Mouse (Mus musculus) frontal cortex, postnatal 14 days (tissue): ENCODE results near the gene Snapc4.
"Not testable (repeated sequence)": the region's sequence is repeated elsewhere in the genome, so short reads cannot be mapped to it uniquely, and the experiment has no call there.

ENCODE experiments used
- DNase-seq, 2 experiments: peaks; one replicate each; pipeline ENCODE4 v3.0.0; 2022; ENCODE audit warnings: low spot score in 2 of 2

Snapc4 gene

DNA sequence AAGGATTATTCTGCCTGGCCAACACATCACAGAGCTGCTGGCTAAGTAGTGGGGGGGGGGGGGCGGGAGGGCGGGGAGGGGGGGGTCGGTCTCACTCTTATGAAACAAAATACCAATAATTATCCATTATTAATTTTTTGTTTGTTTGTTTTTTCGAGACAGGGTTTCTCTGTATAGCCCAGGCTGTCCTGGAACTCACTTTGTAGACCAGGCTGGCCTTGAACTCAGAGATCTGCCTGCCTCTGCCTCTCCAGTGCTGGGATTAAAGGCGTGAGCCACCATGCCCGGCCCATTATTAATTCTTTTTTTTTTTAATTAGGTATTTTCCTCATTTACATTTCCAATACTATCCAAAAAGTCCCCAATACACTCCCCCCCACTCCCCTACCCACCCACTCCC is 418 bp upstream of the Snapc4 start:
- not testable (repeated sequence) for DNase-seq

DNA sequence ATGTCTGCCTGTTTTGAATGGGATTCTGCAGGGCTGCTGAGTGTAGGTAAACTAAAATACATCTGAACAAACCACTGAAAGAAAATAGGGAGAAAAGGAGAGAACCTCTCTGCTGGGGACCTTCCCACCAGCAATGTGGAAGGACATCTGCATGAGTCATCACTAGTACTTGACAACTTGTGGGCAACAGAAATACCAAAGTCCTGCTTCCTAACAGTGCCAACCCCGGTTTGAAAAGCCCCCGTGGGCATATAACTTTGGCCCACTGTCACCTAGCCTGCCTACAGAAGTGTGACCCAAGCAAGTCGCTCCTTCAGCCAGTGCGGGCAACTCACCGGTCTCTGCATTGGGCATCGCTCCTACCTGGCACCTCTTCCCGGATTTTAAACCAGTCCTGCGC is 8.1 kb downstream of the Snapc4 start:
- no peak for DNase-seq

DNA sequence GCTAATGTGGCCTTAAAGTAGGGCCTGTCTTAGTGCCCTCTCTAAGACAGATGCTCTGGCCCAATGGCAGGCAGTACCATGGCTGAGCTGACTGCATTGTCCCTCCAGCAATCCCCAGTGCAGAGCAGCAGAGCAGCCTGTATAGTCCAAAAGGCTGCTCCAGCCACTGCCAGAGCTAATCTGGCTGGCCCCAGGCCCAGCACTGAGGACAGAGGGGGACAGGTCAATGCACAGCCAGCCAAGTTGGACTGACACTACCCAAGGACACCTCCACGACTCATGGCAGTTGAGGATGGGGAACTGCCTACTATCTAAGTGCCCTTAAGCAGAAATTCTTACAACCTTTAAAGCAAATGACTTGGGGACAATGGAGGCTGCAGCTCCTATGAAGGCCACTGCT is 11.9 kb downstream of the Snapc4 start:
- no peak for DNase-seq

DNA sequence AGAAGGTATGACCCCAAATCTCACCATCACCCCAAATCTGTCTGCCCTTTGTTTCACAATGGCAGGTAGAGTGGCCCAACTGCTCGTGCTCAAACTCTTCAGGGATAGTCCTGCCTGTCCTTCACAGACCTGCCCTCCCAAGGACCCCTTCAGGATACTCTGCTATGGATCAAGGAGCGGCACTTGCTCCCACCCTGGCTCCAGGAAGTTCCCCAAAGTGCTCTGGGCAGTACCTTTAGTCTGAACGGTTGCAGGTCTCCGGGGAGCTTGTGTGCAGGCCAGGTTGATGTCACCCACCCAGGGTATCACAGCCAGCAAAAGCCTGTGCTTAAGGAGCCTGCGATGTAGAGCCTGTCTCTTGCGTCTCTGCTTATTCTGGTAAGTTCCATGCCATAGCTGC is 12.5 kb downstream of the Snapc4 start:
- no peak for DNase-seq

DNA sequence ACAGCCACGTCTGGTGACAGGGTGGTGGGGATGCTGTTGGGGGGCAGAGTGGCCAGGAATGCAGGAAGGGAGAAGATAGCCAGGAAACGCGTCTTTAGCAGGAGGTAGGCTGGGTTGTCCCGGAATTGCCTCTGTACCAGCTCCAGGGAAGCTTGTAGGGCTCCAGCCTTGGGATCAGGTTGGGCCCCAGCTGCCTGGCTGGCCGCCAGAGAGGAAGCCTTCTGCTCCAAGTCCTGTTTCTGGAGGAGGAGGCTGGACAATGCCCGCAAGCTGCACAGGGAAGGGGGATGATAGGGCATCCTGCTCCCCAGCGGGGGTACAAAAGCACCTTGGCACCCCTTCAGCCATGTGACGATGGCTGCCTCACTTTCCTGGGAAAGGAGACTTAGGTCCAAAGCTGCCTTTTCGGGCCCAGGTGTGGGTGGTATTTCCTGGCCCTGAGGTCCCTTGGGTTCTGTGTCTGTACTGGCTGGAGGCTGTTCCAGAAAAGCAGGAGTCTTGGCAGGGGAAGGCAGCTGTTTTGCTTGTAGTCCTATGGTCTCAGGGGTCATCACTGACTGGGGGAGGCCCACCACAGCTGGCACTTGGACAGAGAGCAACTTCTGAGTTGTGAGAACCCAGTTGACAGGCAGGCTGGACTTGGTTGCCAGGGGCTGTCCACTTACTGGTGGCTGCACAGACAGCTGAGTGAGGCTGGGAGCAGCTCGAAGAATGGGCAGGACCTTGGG is 15.6 kb downstream of the Snapc4 start:
- no peak for DNase-seq

DNA sequence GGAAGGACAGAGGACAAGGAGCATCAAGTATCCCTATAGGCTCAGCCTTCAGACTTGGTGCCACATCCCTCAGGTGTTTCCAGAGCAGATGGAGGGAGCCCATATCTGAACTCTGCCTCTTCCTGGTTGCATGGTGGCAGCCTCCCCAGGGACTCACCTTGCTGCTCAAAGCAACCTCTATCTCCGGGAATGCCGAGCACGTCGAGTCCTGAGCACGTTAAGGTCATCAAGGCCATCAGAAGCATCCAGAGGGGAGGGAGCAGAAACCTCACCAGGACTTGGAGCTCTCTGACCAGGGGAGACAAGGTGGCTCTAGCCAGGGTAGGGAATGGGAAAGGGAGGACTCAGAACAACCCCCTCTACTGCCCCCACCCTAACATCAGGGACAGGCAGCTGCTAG is 17.0 kb downstream of the Snapc4 start:
- DNase-seq, result no peak

DNA sequence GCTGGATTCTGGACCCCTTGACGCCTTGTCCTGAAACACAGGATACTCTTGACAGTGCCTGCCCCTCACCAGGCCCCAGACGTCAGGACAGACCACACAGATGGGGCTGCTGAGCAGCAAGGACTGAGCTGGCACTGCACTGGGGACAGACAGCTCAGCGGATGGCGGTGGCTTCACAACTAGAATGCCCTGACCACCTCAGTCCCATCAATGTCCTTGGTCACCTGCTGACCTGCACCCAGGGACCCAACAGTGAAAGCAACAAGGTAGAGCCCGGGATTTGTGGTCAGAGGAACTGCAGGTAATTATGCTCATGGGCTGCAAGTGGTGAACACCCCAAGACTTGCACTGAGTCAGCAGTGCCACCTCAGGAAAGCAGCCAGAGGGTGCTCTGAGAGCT is 17.5 kb downstream of the Snapc4 start:
- no peak for DNase-seq

DNA sequence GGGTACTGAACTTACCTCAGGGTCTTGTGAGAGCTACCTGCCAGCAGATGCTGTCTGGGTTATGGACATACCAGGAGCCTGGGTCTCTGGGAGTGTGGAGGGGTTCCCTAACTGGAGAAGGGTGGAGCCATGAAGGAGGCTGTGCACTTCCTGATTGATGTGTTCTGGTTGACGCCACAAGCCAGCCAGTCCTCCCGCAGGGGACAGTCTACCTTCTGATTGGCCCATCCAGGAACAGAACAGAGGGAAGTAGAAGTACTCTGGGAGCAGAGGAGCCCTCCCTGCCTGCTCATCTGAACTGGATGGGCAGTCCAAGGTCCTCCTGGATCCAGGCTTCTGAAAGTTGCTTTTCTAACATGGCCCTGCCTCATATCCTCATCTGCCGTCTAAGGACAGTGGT is 19.7 kb downstream of the Snapc4 start, which contains the start of gene Card9:
Gene Card9 (minus strand): TSS at position 147 of the 400 bp plus-strand sequence.
- DNase-seq, result no peak

DNA sequence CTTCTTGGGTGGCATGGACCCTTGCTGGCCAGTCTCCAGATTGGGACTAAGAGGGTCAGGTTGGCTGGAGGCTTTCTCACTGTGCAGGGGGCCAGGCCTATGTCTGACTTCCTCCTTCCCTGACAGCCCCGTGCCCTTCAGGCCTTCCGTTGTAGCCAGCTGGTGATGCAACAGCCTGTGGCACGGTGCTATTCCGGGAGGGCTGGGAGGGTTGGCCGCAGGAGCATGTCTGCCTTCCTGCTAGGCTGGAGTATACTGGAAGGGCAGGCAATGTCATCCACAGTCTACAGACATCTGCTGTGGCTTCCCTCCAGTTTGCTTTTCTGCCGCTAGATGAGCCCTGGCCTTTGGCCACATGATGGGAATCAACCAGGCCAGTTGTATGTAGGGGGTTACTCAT is 20.5 kb downstream of the Snapc4 start:
- DNase-seq, result no peak

DNA sequence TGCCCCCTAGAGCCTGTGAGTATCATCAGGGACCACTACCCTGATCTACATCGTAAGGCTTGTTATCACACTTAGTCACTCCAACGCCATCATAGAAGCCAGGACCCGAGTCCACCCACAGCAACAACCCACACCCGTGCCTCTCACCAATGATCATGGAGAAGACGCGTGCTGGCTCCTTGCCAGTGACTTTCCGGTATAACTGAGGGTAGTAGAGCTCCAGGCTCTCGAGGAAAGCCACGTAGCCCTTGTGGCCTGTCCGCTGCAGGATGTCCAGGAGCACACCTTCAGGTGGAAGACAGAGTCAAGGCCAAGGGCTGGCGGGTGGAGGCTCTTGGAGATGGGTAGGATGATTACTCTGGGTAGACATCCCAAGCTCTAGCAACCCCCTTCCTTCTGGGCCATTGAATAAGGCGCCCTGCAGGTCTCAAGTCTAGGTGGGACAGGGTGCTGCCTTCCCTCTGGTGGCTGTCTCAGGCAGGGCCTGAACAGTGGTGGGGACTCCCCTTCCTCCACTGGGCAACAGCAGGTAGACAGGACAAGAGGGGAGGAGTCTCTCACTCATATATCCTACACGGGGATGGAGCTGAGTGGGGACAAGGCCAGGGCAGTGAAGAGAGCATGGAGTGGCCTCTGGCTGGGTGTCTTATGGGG is 21.7 kb downstream of the Snapc4 start:
- DNase-seq, result no peak

DNA sequence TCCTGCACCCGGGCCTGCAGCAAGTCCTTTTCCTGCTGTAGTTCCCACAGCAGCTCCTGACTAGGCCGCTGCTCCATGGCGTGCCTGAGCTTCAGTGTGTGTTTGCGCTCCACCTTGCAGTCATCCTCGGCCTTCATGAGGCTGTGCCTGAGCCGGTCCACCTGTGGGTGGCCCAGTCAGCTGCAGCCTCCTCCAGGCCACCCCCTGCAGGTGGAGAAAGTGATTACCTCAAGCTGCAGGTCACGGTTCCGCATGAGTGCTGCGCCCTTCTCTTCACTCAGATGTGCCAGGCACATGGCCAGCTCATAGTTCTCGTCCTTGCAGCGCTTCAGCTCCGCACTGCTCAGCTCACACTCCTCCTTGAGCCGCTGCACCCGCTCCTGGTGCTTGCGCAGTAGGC is 23.0 kb downstream of the Snapc4 start:
- no peak for DNase-seq

DNA sequence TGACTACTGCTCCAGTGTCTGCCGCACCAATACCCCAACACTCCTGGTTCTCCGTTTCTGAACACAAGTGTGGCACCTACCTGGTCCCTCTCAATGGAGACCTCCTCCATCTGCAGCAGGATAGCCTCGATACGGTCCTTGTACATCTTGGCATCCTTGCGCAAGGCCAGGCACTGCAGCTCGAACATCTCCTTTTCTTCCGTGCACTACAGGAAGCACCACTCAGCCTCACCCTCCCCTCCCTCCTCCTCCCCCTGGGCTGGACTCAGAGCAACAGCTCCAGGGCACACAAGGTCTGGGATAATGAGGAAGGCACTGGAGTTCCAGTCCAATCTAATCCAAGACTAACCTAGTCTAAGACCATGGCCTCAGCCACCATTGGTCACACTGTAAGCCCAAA is 23.8 kb downstream of the Snapc4 start:
- DNase-seq, result no peak

DNA sequence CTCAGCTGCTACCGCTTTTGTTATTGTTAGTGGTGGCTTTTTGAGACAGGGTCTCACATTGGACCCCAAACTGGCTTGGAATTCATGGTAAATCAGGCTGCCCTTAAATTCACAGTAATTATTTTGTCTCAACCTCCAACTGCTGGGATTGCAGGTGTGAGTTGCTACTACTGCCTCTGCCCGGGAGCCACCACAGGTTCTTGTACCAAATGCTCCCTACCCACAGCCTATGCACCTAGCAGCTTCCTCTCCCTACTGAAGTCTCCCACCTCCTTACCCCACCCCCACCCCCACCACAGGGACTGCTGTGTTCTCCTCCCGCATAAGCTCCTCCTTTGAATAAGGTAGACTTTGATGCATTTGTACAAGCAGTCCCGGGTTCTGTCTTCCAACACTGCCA is 24.2 kb downstream of the Snapc4 start:
- no peak for DNase-seq

DNA sequence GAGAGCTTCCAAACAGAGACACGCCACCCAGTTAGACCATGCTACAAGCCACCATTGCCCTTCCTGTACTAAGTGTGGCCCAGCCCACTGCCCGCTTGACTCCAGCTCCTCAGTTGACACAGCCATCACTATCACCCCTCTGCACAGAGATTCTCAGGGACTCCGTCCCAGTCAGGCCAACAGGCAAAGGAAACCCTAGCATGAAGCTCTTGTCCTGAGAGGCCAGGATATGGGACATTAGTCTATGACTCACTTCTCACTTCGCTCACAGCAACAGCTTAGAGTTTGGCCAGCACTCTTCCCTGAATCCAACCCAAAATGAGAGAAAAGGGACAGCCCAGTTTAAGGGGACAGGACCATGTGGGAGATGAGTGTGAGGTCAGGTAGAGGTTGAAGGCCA is 26.1 kb downstream of the Snapc4 start:
- no peak for DNase-seq

DNA sequence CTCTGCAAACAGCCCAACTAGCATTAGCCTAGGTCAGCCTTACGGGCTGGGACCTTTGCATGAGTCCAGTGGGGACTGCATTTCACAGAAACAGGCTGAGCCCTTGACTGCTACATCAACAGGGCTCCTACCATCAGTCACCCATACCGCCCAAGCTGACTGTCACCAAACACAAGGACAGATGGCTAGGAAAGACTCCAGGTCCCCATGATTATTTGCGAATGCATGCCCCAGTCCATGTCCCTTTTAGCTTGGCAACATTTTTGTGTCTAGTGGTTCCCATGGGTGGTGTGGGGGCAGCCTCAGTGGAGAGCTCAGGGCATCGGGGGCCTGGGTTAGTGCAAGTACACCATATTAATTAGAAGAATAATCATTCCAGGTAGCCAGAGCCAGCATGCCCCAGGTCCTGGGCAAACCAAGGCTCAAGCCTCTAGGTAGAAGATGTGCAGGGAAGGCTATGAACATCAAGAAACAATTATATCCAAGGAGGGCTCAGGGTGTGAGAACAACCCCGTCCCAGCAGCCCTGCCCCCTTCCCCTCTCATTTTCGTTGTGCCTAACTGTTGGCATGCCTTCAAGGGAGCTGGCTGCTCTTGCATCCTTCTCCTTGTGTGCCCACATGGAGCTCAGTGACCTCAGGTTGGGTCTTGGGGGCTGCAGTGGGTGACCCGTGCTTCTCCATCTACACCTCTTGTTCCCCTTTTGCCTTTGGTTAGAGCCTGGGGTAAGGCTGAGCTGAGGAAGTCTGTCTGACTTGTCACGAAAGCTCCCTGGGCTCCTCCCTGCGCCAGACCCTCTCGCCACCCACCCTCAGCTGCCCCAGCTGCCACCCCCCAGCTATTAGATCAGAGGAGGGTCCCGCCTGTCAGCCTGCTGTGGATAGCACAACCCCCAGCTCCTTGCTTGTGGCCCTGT is 27.1 kb downstream of the Snapc4 start:
- DNase-seq, result no peak

DNA sequence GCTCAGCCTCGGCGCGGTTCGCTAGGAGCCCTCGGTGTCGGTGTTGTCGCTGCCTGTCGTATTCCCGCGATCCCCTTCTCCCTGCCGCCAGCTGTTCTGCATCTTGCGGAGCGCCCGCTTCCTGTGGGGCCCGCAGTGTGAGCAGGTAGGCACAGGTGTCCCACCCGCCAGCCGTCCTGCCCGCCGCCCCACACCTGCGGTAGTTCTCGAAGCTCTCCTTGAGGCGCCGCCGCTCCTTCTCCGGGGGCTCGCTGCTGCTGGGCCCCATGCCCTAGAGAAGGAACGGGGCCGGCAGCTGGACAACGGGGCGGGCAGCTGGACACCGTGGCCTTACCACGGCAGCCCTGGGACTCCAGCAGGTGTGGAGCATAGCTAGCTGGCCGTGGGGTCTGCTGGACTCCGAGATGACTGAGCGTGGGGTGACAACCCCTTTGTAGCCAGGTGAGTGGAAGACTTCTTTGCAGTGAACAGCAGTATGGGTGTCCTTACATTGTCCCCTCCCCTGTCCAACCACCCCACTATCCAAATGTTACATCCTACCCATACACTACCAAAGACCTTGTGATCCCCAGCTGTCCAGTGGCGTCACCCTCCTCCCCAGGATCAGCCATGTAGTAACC is 28.1 kb downstream of the Snapc4 start:
- DNase-seq, result no peak

DNA sequence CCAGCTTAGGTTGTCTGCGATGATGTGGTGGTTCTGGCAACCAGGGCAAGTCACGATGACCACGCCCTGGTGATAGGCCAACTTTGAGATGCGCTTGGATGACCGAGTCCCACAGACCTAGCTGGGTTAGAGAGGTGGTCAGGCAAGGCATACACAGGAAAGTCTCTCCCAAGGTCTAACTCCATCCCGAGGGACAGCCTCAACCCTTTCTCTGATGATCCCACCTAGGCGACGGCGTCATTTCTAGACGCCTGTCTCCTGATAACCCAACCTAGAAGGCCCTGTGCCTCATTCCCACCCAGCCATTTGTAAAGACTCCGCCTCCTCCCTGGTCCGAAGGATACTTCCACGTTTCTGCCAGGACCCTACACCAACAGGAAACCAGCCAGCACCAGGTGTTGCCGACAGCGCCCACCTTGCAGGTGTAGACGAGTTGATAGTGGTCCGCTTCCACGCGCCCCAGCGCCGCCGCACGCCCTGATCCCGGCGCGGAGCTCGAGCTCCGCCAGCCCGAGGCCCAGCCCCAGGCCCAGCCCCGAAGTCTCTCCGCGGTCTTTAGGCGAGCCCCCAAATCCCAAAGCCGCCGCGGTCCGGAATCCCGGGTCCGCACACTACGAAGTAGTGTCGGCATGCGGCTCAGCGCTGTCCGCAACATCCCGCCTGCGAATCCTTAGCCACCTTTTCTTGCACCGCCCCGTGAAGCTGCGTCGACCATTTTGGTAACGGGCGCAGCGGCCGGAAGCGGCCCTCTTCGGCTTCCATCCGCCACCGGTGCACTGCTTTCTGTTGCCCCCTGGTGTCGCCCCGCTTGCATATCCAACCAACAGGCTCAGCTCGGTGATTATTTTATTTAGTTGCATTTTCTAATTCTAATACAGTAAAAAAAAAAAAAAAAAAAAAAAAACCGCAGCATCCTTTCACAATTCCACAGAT is 28.8 kb downstream of the Snapc4 start, which contains the start of gene Dnlz:
Gene Dnlz (minus strand): TSS at position 753 of the 933 bp plus-strand sequence.
- peak; percentile 86 to 91 for DNase-seq

DNA sequence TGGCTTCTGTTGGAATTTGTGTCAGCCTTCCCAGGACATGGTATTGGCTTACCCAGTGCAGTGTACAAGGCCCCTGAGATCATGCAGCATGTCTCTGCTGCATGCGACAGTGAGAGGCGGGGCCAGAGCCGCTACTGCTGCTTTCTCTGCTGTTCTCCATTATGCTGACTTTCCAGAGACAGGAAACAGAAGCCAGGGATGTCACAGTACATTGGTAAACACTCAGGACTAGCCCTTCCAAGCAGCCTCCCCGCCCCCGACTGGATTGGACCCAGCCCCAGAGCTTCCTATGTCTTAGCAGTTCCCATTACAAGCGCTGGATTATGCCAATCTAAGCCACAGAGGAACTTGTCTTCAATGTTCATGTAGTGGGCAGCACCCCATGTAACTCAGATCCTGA is 32.2 kb downstream of the Snapc4 start:
- no peak for DNase-seq

DNA sequence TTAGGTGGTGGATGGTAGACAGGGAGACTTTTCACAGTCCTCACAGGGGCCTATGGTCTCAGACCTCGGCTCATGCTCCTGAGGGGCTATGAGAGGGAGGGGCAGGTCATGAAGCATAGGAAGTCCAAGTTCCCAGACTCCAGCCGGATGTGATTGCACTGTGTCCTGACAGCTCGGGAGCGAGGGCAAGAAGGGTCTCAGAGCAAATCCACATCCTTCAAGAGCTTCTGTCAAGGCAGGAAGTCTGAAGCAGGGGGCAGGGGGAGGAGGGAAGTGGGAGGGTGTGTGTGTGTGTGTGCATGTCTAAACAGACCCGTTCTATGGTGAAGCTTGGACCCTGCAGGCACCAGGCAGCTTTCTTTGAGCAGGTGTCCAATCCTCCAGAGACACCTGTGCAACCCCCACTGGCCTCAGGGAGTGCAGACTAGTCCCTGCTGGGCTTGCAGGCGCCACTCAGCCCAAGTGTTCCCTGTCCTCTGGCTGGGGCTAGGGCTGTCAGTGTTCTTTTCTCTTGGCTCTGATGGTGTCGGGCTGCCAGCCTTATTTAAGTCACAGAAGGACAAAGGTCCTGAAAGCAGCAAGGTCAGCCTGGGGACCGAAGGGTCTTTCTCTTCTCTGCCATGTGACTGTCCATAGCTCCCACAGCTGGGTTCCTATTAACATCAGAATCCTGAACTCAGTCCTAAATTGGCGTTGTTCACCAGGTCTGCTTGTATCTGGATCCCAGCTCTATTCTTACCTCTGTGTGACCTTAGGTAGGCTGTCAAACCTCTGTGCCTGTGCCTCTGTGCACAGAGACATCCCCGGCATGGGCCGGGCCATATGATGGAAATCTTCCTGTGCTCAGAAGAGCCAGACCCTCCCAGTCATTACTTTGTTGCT is 37.6 kb downstream of the Snapc4 start:
- DNase-seq, result no peak

DNA sequence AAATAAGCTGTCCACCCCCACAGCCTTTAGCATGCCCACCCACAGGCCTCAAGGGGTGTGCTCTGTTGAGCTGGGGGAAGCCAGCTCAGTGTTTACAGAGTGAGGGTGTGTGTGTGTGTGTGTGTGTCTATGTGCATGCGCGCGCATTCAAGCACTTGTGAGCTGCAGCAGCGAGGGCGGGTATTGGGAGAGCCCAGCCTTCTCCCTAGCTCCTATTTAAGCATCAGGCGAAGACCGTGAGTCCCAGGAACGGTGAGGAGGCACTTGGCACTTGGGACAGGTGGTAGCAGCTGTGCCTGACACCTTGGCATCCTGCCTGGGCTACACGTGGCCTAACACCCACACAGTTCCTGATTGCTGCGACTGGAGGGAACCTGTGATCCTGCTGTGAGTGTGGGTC is 38.4 kb downstream of the Snapc4 start:
- peak; percentile 60 to 76 for DNase-seq
